Mouse (Mus musculus) spleen, adult 2 months (tissue): ENCODE data around the gene Gadd45b.

Source experiments
- CTCF ChIP-seq: fragments of 200-500 bp; IDR thresholded peaks from 2 replicates; pipeline ENCODE4 v1.5.1; 2011; ENCODE audit warnings: mild to moderate bottlenecking, inconsistent platforms; ENCODE audit not compliant: insufficient read depth, insufficient read length, insufficient replicate concordance; ENCODE audit errors: extremely low read depth
- POLR2A ChIP-seq: fragments of 200-500 bp; IDR thresholded peaks from 2 replicates; pipeline ENCODE4 v1.6.1; 2011; ENCODE audit warnings: low read depth, low read length, inconsistent platforms

GRCm38 (mm10) chr10:80943701-80944100 lies 13.8 kb downstream of the Gadd45b start:
- TF ChIP-seq CTCF (no peak), POLR2A (no peak)
